Mouse (Mus musculus): ENCODE measurements at regions not wholly inside any gene's neighbourhood (a gene's known extent, or its start where the extent isn't known, plus 50 kb on each side); places are given as distances from the start of the nearest gene placed in this dataset.

- DNase-seq (ENCODE audit: low read depth, low spot score): no peak
Observed at GRCm38 (mm10) chr10:9490416-9490815, 184.6 kb downstream of the Samd5 start.

GRCm38 (mm10) chr10:9462361-9462760, 212.6 kb downstream of the Samd5 start:
- no peak for DNase-seq (ENCODE audit: low read depth, low spot score)

- DNase-seq (ENCODE audit: low read depth, low spot score): no peak
Observed at GRCm38 (mm10) chr10:9459145-9459544, 215.9 kb downstream of the Samd5 start.

- DNase-seq (ENCODE audit: low read depth, low spot score): no peak
Observed at GRCm38 (mm10) chr10:9458466-9458865, 216.5 kb downstream of the Samd5 start.

- DNase-seq (ENCODE audit: low read depth, low spot score): no peak
Observed at GRCm38 (mm10) chr10:9457222-9457621, 217.8 kb downstream of the Samd5 start.

- DNase-seq (ENCODE audit: low read depth, low spot score): no peak
Observed at GRCm38 (mm10) chr10:9439072-9439471, 235.9 kb downstream of the Samd5 start.

- DNase-seq (ENCODE audit: low read depth, low spot score): no peak
Observed at GRCm38 (mm10) chr10:9438366-9438765, 236.6 kb downstream of the Samd5 start.

- no peak for DNase-seq (ENCODE audit: low read depth, low spot score)
Observed at GRCm38 (mm10) chr10:9429085-9429484, 245.9 kb downstream of the Samd5 start.

GRCm38 (mm10) chr10:9420741-9421140, 254.3 kb downstream of the Samd5 start:
- no peak for DNase-seq (ENCODE audit: low read depth, low spot score)

- DNase-seq (ENCODE audit: low read depth, low spot score): no peak
Observed at GRCm38 (mm10) chr10:9416685-9417084, 258.3 kb downstream of the Samd5 start.

- no peak for DNase-seq (ENCODE audit: low read depth, low spot score)
Observed at GRCm38 (mm10) chr10:9406101-9406500, 268.9 kb downstream of the Samd5 start.

GRCm38 (mm10) chr10:9405417-9405816, 269.6 kb downstream of the Samd5 start:
- DNase-seq (ENCODE audit: low read depth, low spot score): no peak

- no peak for DNase-seq (ENCODE audit: low read depth, low spot score)
Observed at GRCm38 (mm10) chr10:9404963-9405362, 270.0 kb downstream of the Samd5 start.

- no peak for DNase-seq (ENCODE audit: low read depth, low spot score)
Observed at GRCm38 (mm10) chr10:9400911-9401617, 273.9 kb downstream of the Samd5 start.

- DNase-seq (ENCODE audit: low read depth, low spot score): no peak
Observed at GRCm38 (mm10) chr10:9377440-9378101, 297.4 kb downstream of the Samd5 start.

GRCm38 (mm10) chr10:9362306-9362865, 312.6 kb downstream of the Samd5 start:
- DNase-seq (ENCODE audit: low read depth, low spot score): no peak

- no peak for DNase-seq (ENCODE audit: low read depth, low spot score)
Observed at GRCm38 (mm10) chr10:9338207-9338801, 336.7 kb downstream of the Samd5 start.

GRCm38 (mm10) chr10:9334245-9334845, 340.7 kb downstream of the Samd5 start:
- no peak for DNase-seq (ENCODE audit: low read depth, low spot score)

- DNase-seq (ENCODE audit: low read depth, low spot score): no peak
Observed at GRCm38 (mm10) chr10:9331694-9332093, 343.3 kb downstream of the Samd5 start.

- DNase-seq (ENCODE audit: low read depth, low spot score): no peak
Observed at GRCm38 (mm10) chr10:9328324-9328723, 346.7 kb downstream of the Samd5 start.

- peak; percentile 2 for DNase-seq (ENCODE audit: low read depth, low spot score)
Observed at GRCm38 (mm10) chr10:9327881-9328280, 347.1 kb downstream of the Samd5 start.

- no peak for DNase-seq (ENCODE audit: low read depth, low spot score)
Observed at GRCm38 (mm10) chr10:9312326-9312725, 362.7 kb downstream of the Samd5 start.

All from skeletal muscle tissue, adult 2 months (tissue).